Mouse (Mus musculus): ENCODE data around the gene Dnaja2.

Gene Dnaja2

DNA sequence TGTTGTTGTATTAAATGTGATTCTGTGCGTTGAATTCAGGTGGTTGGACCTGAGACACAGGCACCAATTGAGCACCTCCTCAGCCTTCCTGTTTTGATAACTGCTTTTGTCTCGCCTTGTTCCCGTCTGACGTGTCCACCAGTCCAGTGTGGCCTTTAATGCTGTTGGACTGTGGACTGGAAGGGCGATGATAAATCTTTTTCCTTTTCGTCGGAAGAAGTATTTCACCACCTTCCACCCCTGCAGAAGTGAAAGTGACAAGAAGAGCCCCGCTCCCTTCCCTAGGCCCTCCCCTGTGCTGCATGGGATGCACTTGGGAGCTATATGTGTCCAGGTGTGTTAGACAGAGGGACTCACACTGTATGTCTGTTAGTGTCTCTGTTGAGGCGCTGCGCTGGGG lies 54.7 kb downstream of the Dnaja2 start:
- DNase-seq (ENCODE audit: low spot score): no peak

DNA sequence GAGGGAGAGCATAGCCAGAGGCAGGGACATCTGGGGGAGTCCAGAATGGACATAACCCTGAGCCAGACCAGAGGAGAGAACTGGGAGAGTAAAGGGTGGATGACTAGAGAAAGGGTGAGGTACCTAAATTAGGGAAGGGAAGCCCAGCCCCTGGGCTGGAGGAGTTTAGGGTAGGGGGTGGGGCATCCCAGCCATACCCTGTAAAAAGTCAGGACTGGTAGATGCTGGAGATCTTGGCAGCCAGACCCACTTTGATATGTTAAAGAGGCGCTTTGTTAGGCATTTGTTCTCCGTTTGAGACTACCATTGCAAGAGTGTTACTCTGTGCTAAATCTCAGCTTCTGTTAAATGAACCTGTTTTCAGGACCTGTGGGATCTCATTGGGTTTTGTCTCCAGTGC lies 56.6 kb downstream of the Dnaja2 start:
- DNase-seq (ENCODE audit: low spot score): no peak

DNA sequence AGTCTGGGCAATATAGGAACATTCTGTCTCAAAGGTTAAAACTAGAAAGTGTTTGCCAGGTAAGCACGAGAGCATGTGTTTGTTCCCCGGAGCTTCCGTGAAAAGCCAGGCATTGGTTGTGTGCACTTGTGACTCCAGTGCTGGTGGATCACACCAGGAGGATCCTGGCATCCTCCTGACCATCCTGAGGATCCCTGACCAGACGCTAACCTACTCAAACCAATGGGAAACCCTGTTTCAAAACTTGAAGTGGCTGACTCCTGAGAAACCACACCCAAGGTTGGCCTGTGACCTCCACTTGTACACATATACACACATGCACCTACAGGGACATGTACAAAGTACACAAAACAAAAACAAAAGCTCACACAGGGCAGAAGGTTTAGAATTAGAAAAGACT lies 58.4 kb downstream of the Dnaja2 start:
- DNase-seq (ENCODE audit: low spot score): no peak

DNA sequence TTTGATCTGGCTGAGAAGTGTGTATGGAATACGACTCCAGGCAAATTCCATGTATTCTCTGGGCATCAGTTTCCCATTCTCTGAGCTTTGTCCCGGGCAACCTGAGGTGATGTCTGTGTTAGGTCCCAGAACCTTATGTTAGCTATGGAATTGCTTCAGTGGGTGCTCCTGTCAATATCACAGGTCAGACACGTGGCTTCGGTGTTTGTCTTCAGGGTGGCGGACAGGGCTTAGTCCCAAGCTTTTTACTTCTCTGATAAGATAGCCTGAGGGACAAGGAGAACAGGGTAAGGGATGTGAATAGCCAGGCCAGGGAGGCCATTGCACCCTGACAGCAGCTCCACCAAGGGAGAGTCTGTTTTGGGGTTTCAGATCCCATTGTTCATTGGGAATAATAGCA lies 59.0 kb downstream of the Dnaja2 start:
- no peak for DNase-seq (ENCODE audit: low spot score)

DNA sequence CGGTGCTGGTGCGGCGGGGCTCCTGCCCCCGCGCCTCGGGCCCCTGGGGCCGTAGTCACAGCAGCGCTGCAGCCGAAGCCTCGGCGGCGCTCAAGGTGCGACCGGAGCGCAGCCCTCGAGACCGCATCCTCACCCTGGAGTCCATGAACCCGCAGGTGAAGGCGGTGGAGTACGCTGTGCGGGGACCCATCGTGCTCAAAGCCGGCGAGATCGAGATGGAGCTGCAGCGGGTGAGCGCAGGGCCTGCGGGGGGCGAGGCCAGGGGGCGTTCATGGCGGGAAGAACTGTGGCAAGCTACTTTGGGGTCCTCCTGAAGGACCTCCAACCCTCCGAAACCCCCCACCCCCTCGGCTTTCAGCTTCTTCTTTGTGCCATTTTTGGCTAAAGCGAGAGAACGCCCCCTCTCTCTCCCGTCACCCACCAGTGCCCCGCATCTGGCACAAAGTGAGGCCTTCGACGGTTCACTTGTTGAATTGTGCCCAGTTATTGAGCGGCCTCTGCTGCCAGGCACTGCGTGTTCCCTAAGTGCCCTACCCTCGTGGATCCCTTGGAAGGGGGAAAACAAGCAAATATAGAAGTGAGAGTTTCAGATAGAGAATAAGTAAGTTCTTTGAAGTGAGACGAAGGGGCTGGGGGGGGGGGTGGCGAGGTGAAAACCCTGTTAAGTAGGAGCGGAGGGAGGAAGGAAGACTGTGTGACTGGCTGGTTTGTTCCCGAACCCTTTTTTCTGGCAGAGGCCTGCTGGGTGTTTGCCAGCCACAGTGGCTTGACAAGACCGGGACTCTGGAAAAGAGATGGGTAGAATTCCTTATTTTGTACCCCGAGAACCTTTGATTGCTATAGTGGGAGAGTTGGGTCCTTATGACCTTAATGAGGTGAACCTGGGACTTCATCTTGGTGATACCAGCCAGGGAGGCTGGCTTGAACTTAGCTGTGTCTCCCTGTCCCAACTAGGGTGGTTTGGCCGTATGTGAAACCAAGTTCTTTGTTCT lies 61.9 kb downstream of the Dnaja2 start:
- no peak for DNase-seq (ENCODE audit: low spot score)

DNA sequence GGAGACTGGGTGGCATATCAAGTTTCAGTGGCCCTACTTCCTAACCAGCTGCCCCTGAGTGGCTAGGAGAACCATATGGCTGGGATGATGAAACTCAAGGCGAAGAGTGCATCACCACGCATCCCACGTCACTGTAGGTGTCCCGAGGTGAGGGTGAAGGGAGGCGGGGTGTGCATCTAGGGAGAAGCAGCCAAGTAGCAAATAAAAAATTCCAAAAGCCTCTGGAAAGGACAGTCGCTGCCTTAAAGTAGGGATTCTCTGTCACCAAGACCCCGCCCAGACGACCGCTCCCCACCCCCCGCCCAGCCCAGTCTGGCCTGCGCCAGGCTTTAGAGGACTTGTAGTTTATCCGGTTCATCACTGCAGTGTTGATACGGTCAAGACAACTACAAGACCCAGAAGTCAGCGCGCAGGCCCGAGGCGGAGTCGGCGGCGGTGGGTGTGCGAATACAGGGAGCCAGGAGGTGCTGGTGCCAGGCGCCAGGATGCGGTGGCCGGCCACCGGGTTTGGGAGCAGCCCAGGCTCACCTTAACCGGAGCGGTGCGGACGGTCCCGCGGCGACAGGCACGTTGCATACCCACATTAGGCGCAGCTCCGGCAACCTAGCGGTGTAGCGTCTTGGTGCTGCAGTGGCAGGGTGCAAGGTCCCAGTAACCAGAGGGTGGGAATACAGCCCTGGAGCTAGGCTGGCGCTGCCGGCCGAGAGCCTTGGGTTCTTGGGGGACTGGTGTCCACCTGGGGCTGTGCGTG lies 62.8 kb downstream of the Dnaja2 start, which contains the start of gene Gpt2:
Gpt2 (plus strand) TSS at position 452 of the 751 bp plus-strand sequence.
- peak; percentile 94 for DNase-seq (ENCODE audit: low spot score)

DNA sequence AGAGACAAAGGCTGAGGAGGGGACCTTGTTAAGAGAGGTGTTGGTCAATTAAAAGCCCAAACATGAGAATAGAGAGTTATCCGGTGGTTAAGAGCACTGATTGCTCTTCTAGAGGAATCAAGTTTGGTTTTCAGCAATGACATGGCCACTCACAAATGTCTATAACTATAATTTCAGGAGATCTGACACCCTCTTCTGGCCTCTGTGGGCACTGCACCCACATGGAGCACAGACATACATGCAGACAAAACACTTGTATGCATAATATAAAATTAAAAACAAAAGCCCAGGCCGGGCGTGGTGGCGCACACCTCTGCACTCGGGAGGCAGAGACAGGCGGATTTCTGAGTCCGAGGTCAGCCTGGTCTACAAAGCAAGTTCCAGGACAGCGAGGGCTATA lies 65.6 kb downstream of the Dnaja2 start:
- DNase-seq (ENCODE audit: low spot score): no peak

DNA sequence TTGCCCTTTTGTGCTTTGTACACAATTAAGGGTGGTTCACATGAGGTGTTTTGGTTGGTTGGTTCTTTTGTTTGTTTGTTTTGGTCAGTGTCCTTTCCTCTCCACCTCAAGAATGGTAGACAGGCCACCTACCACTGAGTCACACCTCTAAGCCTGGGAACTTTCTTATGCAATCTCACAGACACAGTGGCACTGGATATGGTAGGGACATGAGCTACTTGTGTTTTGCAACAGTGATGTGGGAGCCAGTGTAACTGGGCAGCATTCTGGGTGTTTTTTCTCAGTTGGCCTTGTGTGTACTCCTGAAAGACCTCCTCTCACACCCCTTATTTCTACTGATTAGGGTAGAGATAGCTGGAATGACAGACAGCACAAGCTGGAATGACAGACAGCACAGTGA lies 66.5 kb downstream of the Dnaja2 start:
- DNase-seq (ENCODE audit: low spot score): no peak

DNA sequence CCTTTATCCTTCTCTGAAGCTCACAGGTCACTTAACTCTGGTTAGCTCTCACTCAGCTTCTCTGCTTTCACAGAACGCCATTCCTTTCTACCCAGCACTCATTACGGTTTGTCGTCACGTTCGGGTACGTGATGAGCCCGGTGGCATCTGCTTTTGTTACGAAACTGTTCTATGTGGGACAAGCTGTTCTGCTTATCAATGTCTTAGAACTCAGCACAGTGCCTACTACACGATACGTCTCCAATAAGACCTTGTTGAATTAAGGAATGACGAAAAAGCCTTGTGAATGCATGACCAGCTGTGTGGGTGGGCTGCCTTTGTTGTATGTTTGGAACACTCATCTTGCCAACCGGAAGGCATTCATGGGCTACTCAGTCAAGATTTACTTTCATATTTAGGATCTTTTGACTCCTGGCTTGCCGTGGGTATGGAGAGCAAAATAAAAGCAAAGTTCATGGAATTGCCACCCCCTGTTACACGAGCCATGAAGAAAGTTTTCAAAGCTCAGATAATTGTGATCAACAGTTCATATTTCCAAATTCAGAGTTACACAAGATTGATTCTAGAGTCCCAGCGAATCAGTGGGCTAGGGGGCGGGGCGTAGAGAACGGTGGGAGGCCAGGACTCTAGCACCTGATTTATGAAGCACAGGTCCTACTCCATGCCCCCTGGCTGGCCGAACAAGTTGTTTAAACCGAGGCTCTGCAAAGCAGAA lies 67.1 kb downstream of the Dnaja2 start:
- no peak for DNase-seq (ENCODE audit: low spot score)

All from urinary bladder, postnatal 14 days (tissue).